Mouse (Mus musculus): ENCODE data around the gene Nhsl1. TPM values are rescaled to one million over a fixed set of nuclear protein-coding genes. Genes with fewer than 3 reads are reported as not detected.
"Not testable (repeated sequence)": the region's sequence is repeated elsewhere in the genome, so short reads cannot be mapped to it uniquely, and the experiment has no call there.

The Nhsl1 gene
- total RNA-seq, 2 experiments from 2014 or later: 69.3 to 72.7 TPM

DNA sequence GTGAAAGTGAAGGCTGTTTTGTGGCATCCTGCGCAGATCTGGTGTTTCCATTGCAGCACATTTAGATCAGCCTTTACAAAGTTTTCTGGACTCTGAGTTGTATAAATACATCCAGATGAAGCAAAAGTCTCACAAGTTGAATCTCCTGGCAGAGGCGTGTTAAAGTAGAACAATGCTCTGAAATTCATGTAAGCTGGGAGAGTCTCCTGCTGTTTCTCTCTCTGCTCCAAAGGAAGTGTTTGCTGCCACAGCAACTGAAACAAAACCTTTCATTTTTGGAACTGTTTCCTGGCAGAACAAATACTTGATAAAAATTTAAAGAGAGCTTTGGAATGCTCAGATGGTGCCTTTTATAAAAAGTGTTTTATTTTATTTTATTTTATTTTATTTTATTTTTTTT lies 118.8 kb downstream of the Nhsl1 start:
- peak in 1 of 2 experiments; percentile 56 for DNase-seq (ENCODE audit: low spot score in 2 of 2)

DNA sequence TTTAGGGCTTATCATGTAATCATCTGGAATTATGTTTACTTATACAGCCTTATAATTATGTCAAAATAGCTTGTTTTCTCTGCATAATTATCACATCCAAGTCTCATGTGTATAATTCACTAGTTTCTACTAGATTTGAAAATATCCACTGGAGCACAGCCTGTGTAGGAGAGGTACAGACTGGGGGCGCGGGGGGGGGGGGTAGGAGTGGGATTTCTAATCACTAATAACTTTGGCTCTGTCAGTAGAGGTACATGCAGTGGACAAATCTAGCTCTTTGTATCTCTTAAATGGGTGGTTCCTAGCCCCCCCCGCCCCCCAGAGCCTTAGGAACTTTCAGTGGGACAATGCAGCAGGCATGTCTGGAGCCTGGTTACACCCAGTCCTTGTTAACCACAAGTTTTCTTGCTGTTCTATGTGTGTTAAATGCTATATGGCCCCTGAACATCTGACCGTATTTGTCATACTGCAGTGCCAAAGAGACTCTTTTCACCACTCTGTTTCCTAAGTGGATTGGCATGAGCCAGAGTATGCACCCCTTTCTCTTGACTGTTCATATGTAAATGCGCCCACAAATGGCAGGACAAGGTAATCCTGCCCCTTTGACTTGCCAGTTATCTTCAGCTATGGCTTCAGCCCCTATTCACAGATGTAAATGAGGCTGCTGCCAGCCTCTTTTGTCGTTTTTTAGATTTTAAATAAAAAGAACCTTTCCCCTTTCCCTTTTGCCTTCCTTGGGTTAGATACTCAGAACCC lies 127.0 kb downstream of the Nhsl1 start:
- no peak for DNase-seq (ENCODE audit: low spot score in 2 of 2)

DNA sequence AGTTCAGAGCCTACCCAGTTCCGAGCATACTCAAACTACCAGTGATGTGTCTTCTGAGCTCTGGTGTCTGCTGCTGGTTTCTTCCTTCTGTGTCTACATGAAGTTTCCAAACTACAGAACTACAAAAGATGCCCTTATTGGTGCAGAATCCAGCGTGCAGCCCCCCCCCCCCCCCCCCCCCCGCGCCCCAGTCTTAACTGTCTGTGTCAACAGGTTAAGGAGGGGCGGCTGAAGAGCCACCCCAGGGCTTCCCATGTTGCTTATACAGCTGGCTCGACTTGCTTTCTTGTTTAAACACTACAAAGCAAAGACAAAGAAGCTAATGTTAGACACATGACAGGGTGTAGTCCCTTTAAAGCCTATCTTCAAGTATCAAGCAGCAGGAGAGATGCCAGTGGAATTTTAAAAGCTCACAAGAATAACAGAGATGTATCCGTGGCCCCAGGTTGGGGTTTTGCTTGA lies 127.6 kb downstream of the Nhsl1 start:
- DNase-seq (ENCODE audit: low spot score in 2 of 2): no peak

- no peak for DNase-seq (ENCODE audit: low spot score in 2 of 2)
These were observed 128.5 kb downstream of the Nhsl1 start for GRCm38 (mm10) chr10:18447299-18447698.

GRCm38 (mm10) chr10:18448896-18449295 lies 130.1 kb downstream of the Nhsl1 start:
- DNase-seq (ENCODE audit: low spot score in 2 of 2): not testable (repeated sequence)

DNA sequence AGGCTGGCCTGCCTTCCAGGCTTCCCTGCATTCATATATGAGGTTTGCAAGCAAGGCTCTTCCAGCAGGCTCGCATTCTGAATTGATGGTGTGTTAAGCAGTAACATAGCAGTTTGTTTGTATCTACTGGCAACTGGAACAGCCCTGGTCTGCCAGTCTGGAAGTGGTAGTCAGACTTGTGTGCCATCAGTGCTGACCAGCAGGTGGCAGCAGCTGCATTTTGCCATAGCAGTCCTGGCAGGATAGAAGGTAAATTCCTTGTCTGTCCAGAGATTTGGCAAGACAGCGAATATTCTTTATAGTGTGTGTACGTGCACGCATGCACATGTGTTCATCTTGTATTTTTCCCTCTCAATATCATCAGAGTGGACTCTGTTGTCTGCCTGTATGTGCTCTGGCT lies 134.6 kb downstream of the Nhsl1 start:
- peak; percentile 82 to 90 for DNase-seq (ENCODE audit: low spot score in 2 of 2)

- DNase-seq (ENCODE audit: low spot score in 2 of 2): no peak
These were observed 135.4 kb downstream of the Nhsl1 start for GRCm38 (mm10) chr10:18454161-18454560.

DNA sequence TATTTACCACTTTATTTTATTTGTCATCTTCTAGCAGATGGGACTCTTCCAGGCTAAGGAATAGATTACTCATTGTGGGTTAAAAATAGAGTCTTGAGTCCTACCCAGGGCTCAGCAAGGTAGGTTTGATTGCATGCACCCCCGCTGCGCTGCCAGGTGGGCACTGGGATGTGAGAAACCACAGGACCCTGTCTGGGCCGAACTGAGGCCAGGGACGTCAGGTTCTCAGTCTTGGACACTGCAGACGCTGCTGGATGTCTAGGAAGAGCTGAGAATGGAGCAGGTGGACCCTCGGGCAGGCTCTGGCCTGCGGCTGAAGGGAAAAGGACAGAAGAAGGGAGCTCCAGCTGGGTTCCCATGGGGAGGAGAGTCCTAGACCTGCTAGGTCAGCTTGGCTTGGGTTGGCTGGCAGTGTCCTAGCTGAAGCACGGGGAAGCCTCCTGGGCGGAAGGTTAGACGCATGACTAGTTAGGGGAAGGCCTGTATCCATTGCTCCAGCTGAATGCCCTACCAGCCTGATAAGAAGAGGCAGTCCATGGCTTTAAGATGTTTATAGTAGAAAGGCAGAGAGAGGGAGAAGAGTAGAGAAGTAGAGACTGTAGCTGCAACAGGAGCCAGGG lies 136.6 kb downstream of the Nhsl1 start:
- DNase-seq (ENCODE audit: low spot score in 2 of 2): no peak

DNA sequence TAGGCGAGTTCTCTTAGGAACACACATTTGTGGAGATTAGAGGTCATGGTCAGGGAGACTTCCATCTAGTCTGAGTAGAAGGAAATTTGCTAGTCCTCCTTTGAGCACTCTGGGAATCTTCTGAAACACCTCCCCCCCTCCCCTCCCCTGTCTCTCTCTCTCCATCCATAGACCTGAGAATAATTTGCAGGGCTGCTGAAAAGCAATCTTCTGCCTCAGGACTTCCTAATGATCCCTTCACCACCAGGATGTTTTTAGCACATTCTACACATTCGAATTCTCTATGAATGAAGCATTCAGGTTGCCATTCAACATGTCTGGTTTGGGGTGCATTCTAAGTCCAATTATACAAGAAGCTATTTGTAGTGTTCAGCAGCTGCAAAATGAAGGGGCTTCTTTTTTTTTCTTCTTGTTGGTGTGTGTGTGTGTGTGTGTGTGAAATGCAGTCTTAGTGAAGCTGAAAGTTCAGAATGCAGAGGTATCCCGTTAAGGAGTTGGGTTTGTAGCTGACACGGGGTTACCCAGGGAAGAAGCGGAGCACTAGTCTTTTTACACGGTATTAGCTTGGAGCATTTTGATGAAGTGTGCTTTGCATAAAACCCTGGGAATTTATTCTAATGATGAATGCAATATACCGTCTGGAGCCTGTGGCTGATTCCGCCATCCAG lies 139.2 kb downstream of the Nhsl1 start:
- DNase-seq (ENCODE audit: low spot score in 2 of 2): peak in 1 of 2 experiments; percentile 26

GRCm38 (mm10) chr10:18461336-18461735 lies 142.6 kb downstream of the Nhsl1 start:
- no peak for DNase-seq (ENCODE audit: low spot score in 2 of 2)

DNA sequence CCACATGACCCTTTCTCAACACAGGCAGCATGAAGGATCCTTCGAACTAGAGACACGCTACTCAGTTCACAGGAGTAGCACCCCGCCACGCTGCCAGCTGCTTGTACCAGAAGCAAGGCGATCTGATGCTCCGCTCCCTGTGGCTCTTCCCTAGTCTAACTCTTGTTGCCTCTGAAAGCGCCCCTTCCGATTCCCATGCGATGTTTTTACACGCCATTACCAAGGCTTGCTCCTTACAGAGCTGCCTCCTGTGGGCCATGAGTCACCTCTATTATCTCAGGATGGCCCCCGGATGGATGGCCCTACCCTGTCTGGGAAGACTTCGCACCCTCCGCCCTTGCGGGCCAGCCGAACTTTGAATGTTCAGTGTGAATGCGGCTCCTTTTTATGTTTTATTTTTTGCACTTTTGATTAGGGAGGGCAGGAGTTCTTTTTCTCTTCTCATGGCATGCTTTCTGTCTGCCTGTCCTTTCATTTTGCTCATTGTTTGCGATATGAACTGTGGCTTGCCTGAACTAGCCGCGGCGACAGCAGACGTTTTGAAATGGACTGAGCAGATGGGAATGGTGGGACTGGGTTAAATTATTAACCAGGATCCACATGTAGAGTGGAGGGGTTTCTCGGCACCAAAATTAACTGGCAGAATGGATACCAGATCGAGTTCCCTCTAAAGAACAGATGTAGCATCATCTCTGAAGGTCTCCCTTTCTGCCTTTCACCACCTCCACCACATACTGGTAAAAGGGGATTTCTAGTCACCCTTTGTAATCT lies 144.5 kb downstream of the Nhsl1 start:
- peak in 1 of 2 experiments; percentile 62 for DNase-seq (ENCODE audit: low spot score in 2 of 2)

GRCm38 (mm10) chr10:18468396-18468795 lies 149.6 kb downstream of the Nhsl1 start:
- no peak for DNase-seq (ENCODE audit: low spot score in 2 of 2)

GRCm38 (mm10) chr10:18469279-18470135 lies 150.7 kb downstream of the Nhsl1 start:
- peak in 1 of 2 experiments; percentile 28 for DNase-seq (ENCODE audit: low spot score in 2 of 2)

DNA sequence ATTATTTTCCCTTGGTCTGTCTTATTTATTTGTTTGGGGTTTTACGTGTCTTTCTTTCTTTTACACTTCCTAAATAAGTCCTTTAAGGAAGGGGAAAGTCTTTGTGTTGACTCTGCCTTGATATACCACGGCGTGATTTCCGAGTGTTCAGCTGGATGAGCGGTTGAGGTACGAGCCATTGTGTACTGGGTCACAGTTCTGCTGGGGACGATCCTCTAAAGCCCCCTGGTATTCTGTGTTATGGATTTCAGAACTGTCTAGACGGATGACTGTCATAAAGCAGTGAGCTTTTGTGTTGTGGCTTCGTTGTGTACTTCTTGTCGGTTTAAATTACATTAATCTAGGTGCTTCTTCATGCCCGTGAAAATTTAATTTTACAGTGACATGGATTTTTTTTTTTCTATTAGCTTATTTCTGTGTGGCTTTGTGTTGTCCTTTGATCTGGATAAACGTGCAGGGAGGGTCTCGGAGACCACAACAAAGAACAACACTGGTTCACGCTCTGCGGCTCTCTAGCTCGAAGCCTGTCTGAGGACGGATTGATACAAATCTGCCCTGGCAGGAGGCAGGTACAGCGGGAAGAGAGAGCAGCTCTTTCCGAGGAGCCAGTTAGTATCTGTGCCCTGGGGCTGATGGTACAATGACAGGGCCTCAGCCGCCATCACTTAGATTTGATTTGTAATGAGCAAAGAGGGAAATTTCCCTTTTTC lies 151.7 kb downstream of the Nhsl1 start:
- no peak for DNase-seq (ENCODE audit: low spot score in 2 of 2)

DNA sequence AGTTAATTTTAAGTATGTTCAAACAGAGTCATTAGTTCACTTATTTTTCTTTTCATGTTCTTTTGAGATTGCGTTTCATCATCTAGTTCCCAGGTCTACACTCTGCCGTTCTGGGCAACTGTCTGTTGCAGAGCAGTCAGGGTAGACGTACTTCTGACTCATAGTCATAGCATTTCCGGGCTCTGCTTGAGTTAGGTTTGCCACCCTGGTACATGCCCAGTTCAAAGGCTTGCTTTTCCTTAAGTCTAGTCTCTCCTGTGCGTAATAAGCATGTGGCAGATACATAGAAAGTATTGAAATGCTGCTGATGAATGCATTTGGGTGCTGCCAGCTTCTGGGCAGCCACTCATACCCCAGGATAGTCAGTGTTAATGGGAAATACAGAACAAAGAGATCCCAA lies 152.9 kb downstream of the Nhsl1 start:
- DNase-seq (ENCODE audit: low spot score in 2 of 2): no peak

DNA sequence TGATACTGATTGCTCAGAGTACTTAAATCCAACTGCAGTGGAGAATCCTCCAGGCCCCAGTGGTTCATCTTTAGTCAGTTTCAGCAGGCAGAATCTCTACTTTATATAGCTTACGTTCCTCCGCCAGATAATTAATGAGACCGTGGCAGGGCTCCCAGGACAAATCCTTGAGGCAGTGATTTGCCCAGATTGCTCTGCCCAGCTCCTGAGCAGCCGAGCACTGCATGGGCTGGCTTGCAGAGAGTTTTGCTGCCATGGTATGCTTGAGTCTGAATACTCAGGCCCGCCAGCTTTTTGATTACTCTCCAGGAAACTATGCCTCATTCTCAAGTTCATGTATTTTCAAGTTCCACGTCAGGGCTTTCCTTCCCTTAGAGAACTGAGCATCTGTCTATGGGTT lies 156.3 kb downstream of the Nhsl1 start:
- no peak for DNase-seq (ENCODE audit: low spot score in 2 of 2)

DNA sequence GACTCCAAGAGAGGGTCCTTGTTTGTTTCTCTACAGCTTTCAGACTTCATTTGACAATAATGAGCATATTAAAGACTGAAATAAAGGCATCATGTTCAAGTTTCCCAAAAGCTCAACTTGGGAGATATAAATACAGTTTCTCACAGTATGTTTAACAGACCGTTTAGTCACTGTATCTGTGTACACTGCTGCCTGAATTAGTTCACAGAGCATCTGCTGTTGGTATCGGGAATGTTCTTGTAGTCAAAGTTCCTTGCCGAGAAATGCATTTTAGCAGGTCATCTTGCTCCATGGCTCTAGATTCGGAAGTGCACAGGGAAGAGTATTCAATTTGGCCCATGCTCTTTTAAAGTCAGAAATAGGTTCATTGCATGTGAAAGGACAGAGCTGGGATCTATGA lies 159.5 kb downstream of the Nhsl1 start:
- no peak for DNase-seq (ENCODE audit: low spot score in 2 of 2)

DNA sequence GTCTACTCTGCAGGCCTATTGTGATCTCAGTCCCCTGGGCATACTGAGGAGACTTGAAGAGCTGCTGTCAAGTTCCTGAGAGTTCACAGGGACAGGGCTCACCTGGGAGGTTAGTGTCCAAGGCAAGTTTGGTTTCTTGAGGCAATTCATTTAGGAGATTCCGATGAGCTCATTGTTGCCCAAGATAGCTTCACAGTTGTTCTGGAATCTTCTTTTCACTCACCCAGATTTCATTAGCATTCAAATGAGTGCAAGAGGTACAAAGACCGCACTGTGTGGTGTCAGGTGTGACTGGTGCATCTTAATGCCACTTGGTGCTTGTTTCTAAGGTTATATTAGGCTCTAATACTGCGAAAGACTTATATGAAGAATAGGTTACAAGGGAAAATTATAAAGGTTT lies 160.5 kb downstream of the Nhsl1 start:
- no peak for DNase-seq (ENCODE audit: low spot score in 2 of 2)

- peak in 1 of 2 experiments; percentile 28 for DNase-seq (ENCODE audit: low spot score in 2 of 2)
These were observed 162.1 kb downstream of the Nhsl1 start for GRCm38 (mm10) chr10:18480836-18481235.

All from layer of hippocampus, postnatal 14 days (tissue).